Mouse (Mus musculus) gonadal fat pad, adult 2 months (tissue): ENCODE results near the gene Ppp1r8. TPM values are rescaled to one million over a fixed set of nuclear protein-coding genes. Genes with fewer than 3 reads are reported as not detected.

Experiments used
- DNase-seq: peaks from one replicate; pipeline ENCODE4 v3.0.0-alpha.2; 2012; ENCODE audit warnings: low read depth
- polyA plus RNA-seq: library from polyadenylated mRNA; depleted of rRNA; stranded (reverse); fragments of >200 nt; gene quantifications from 2 replicates; pipeline ENCODE4 v1.2.3, GENCODE M21; 2012; rRNA removed

Ppp1r8 gene
- polyA plus RNA-seq, 1 experiment, result 29.7 TPM

DNA sequence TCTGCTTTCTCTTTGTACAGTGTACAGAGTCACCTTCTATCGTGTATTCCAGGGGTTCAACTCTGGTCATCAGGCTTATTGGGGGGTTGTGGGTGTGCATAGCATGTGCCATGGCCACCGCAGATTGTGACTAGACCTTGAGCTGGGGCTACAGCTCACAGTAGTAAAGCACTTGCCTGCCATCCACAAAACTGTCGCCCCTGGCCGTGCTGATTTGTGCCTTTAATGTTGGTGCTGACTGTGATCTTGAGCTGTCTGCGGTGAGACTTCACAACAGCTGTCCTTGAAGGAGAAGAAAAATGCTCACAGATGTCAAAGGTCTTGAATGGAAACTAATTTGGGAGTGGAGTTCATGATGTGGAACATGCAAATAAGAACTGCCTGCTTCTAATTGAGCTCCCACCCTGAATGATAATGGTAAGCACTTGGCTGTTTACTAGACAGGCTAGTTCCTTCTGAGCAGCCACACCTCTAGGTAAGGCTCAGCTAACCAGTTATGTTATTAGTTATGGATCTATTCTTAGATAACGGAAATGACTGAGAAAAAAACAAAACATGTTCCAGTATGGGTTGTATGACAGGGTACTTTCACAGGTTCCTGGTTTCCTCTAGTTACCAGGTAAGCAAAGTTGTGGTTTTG, 64.3 kb downstream of the Ppp1r8 start:
- DNase-seq, result no peak

Other genes with a start within 250 kb of the Ppp1r8 start
- 19.5 and 20.4 TPM in 2 replicates for gene Eya3, start 204.2 kb downstream of the Ppp1r8 start, polyA plus RNA-seq
- 8.8 and 11.5 TPM in 2 replicates for gene Xkr8, start 110.6 kb downstream of the Ppp1r8 start, polyA plus RNA-seq
- gene Smpdl3b, start 85.9 kb downstream of the Ppp1r8 start, polyA plus RNA-seq, result 18.4 and 20.3 TPM in 2 replicates
- gene Rpa2, start 74.8 kb downstream of the Ppp1r8 start, polyA plus RNA-seq, result 20.9 and 21.6 TPM in 2 replicates
- gene Themis2, start 46.8 kb downstream of the Ppp1r8 start, polyA plus RNA-seq, result 7.2 and 7.8 TPM in 2 replicates
- 33.4 and 37.6 TPM in 2 replicates for gene Stx12, start 41.3 kb upstream of the Ppp1r8 start, polyA plus RNA-seq
- 14.7 TPM in 2 replicates for gene Fam76a, start 79.4 kb upstream of the Ppp1r8 start, polyA plus RNA-seq
- gene Fgr, start 130.9 kb upstream of the Ppp1r8 start, polyA plus RNA-seq, result 3.2 and 3.3 TPM in 2 replicates
- 18.3 and 30.3 TPM in 2 replicates for gene Ahdc1, start 168.1 kb upstream of the Ppp1r8 start, polyA plus RNA-seq